Mouse (Mus musculus) brain, embryonic 14.5 days (tissue): ENCODE results near the gene Tenm3.

Source experiments
- CTCF ChIP-seq: fragments of 200-500 bp; IDR thresholded peaks from 2 replicates; pipeline ENCODE4 v1.5.1; 2012; ENCODE audit warnings: inconsistent platforms, mild to moderate bottlenecking, moderate library complexity, borderline replicate concordance; ENCODE audit not compliant: insufficient read depth, insufficient read length; ENCODE audit errors: extremely low read depth
- POLR2A ChIP-seq: fragments of 200-500 bp; IDR thresholded peaks from 2 replicates; pipeline ENCODE4 v1.6.1; 2012; ENCODE audit warnings: mild to moderate bottlenecking, inconsistent platforms, borderline replicate concordance; ENCODE audit not compliant: poor library complexity, insufficient read depth, insufficient read length, severe bottlenecking; ENCODE audit errors: extremely low read depth

GRCm38 (mm10) chr8:48279360-48279759, 564.4 kb downstream of the Tenm3 start:
- TF ChIP-seq POLR2A: no peak
- peak; percentile 37; the same call in 1 of the 2 replicates for TF ChIP-seq CTCF
